Mouse (Mus musculus) cerebellum, adult 11-12 months (tissue): ENCODE measurements around the gene Mt2.

Experiments used
- DNase-seq: peaks from one replicate; pipeline ENCODE4 v3.0.0; 2022

Mt2 gene

GRCm38 (mm10) chr8:94172809-94173732 lies 607 bp downstream of the Mt2 start:
- no peak for DNase-seq

- no peak for DNase-seq
Measured at GRCm38 (mm10) chr8:94173848-94174403, 1.5 kb downstream of the Mt2 start.

- no peak for DNase-seq
Measured at GRCm38 (mm10) chr8:94174619-94175213, 2.3 kb downstream of the Mt2 start.

DNA sequence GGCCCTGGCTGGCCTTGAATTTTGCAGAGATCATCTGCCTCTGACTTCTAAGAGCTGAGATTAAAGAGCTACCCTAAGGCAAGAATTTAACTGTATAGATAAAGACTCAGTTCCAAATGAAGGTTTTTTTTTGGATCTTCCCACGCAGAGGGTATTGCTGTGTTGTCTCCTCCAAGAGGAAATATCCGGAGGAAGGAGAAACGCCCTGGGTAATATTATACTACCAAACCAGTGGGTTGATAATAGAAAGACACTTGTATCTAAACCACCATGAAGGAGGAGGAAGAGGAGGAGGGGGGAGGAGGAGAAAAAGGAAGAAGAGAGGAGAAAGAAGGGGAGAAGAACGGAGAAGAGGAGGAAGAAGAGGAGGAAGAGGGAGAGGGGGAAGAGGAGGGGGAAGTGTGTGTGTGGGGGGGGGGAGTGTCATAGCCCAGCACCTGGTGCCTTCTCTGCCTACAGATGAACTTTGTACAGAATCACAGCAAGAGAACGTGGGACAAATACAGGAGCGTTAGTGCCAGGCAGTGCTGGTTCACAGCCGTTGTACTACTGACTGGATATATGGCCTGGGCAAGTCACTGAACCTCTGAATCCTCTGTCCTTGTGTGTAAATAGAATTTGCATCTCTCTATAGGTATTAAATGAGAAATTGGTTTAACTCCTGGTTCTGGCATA lies 5.4 kb downstream of the Mt2 start:
- DNase-seq = no peak

DNA sequence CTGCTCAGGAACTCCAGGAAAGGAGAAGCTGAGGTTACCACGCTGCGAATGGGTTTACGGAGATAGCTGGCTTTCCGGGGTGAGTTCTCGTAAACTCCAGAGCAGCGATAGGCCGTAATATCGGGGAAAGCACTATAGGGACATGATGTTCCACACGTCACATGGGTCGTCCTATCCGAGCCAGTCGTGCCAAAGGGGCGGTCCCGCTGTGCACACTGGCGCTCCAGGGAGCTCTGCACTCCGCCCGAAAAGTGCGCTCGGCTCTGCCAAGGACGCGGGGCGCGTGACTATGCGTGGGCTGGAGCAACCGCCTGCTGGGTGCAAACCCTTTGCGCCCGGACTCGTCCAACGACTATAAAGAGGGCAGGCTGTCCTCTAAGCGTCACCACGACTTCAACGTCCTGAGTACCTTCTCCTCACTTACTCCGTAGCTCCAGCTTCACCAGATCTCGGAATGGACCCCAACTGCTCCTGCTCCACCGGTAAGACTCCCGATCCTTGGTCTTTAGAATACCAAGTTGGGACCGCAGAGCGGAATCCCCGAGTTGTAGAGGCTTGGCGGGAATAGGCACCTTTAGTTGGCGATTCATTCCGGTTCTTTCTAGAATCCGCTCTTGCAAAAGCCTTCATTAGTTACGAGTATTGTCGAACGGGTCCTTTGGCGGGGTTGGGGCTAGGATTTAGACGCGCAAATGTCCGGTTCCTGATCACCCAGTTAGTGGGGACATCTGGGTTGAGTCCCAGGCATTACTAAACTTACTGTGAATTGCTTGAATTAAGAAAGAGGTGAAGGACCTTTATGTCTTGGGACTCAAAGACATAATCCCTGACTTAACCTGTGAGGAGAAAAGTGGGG lies 6.6 kb downstream of the Mt2 start, which contains the start of gene Mt1:
Mt1 (plus strand) TSS at position 226 of the 856 bp plus-strand sequence.
- DNase-seq = peak; percentile 81

- no peak for DNase-seq
Measured at GRCm38 (mm10) chr8:94179713-94180560, 7.5 kb downstream of the Mt2 start.

DNA sequence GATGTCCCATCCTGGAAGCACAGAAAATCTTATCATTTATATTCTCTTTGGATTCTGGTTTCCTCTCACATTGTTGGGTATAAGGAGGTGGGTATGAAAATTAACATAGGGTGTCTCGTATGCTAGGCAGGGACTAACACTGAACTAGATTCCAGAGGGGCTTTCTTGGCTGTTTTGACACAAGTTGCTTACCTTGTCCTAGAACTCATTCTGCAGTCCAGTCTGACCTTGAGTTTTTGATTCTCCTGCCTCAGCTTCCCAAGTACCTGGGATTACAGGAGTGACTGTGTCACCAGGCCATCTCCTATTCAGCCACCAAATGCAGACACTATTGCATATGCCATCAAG lies 8.1 kb downstream of the Mt2 start:
- DNase-seq = no peak

DNA sequence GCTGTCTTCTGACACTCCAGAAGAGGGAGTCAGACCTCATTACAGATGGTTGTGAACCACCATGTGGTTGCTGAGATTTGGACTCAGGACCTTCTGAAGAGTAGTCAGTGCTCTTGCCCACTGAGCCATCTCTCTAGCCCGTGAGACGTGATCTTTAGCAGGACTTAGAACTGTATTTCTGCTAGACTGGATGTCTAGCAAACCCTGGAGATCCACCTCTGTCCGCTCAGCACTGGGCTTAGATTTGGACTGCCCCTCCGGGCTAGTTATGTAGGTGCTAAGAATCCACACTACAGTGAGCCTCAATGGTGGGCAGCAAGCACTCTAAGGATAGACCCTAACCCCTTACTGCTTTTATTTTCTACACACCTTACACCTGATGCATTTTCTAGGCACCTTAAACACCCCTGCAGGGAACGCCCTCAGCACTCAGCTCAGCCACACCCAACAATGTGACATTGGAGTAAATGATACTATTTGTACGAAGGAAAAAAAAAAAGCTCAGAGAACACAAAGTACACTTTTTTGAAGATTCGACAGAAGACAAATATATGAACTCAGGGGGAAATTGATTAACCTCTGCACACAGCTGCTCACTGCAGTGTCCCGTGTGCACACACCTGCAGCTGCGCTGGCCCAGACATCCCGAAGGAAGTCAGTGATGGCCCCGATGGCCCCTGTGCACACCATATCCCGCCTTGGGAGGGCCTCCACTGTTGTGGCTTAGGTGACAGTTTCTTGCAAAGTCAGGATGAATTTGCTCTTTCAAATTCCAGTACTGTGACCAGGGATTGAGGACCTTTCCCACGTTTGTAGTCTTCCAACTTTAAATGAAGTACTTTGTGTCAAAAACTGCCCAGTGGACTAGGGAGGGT lies 9.8 kb downstream of the Mt2 start:
- DNase-seq = no peak

GRCm38 (mm10) chr8:94183117-94183516 lies 10.7 kb downstream of the Mt2 start:
- no peak for DNase-seq

- no peak for DNase-seq
Measured at GRCm38 (mm10) chr8:94184357-94184843, 11.9 kb downstream of the Mt2 start.

DNA sequence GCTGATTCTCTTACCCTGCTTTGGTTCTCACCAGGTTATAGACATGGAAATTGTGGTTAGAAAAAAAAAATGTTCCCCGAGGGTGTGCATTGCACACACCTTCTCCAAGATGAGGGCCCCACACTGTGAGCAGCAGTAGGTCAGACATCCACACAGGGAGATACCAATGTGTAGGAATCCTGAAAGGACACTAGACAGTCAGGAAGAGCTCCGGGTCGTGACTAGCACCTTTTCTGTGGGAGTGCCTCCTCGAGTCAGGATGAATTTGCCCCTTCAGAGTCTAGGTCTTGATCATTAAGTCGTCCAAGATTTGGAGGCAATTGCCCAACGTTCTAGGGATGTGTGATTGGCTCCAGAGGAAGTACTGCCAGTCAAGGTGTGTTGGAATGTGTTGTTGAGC lies 13.3 kb downstream of the Mt2 start:
- DNase-seq = no peak

DNA sequence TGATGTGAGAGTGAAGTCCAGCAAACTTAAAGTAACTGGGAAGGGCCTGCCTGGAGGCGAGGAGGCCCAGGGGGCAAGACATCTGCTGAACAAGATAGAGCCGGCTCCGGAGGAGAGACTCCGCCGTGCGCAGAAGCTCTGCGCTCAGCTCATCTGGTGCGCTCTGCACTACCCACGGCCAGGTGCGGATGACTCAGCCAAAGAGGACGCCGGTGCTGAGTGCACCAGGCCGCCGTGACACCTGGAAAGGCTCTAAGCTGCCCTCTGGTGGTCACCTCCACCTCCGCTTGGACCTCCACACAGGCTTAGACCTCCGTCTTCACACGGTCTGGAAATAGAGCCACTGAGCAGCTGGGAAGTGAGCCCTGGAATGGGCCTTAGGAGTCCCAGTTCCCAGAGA lies 14.1 kb downstream of the Mt2 start:
- peak; percentile 70 for DNase-seq

- DNase-seq = no peak
Measured at GRCm38 (mm10) chr8:94187290-94188002, 15.0 kb downstream of the Mt2 start.

- DNase-seq = peak; percentile 52
Measured at GRCm38 (mm10) chr8:94189275-94190031, 17.0 kb downstream of the Mt2 start.

- DNase-seq = no peak
Measured at GRCm38 (mm10) chr8:94191101-94191691, 18.7 kb downstream of the Mt2 start.

DNA sequence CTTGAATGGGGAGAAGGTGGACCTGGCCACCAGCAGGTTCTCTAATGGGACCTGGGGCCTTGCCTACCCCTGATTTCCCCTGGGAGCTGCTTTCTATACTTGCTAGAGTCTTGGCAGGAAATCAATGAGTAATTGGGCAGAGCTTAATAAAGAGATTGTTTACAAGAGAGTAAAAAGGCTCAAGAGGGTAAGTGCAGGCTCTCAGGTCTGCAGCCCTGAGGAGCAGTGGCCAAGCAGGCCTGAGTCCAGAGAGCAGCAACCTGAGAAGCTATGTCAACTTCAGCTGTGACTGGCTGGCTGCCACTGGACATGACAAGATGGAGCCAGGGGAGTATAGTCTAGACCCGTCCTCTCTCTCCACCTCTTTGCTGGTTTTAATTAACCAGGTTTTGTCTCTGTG lies 20.5 kb downstream of the Mt2 start:
- no peak for DNase-seq

- no peak for DNase-seq
Measured at GRCm38 (mm10) chr8:94194591-94195223, 22.2 kb downstream of the Mt2 start.
